Mouse (Mus musculus) heart, postnatal 4 days (tissue): ENCODE measurements around the gene Fcho2. TPM values are rescaled to one million over a fixed set of nuclear protein-coding genes. Genes with fewer than 3 reads are reported as not detected.

Experiments
- total RNA-seq, 2 experiments: library from RNA; stranded (reverse); gene quantifications; 2 replicates each; pipeline ENCODE4 v1.2.3; 2021

Fcho2 gene
- total RNA-seq, 2 experiments from 2014 or later = 35.3 to 36.0 TPM

Other genes starting within 250 kb of the Fcho2 start
- gene Tmem174, start 178.0 kb downstream of the Fcho2 start, total RNA-seq = not detected
- 10 to 100 TPM in 1 of 2 experiments, 1 to 10 TPM in 1; 8.8 to 12.3 TPM for gene Tmem171, start 120.6 kb downstream of the Fcho2 start, total RNA-seq
- gene Tnpo1, start 110.9 kb upstream of the Fcho2 start, total RNA-seq = 10 to 100 TPM; 95.4 to 97.2 TPM
- gene 1700024P04Rik, start 169.1 kb upstream of the Fcho2 start, total RNA-seq = not detected